Mouse (Mus musculus) hindbrain, embryonic 14.5 days (tissue): ENCODE results near the gene Rpl41. TPM values are rescaled to one million over a fixed set of nuclear protein-coding genes. Genes with fewer than 3 reads are reported as not detected.

Source experiments
- ATAC-seq: fragments of 200-750 bp; cut with Nextera tagmentation; 2 replicates; pipeline ENCODE4 v1.8.0; 2017; ENCODE audit warnings: moderate number of reproducible peaks, mild to moderate bottlenecking, moderate TSS enrichment, moderate library complexity; ENCODE audit not compliant: low FRiP score
- DNase-seq: peaks from one replicate; pipeline ENCODE4 v3.0.0-alpha.2; 2015; ENCODE audit warnings: low spot score
- H3K27ac ChIP-seq: fragments of 300-500 bp; sonication (generic); 2 replicates; pipeline ENCODE4 v1.5.1; 2014; ENCODE audit warnings: mild to moderate bottlenecking, moderate library complexity
- H3K27me3 ChIP-seq: fragments of 300-500 bp; sonication (generic); 2 replicates; pipeline ENCODE4 v1.6.1; 2014; ENCODE audit warnings: mild to moderate bottlenecking, low read length, mixed read lengths; ENCODE audit not compliant: control insufficient read depth, insufficient read depth
- H3K36me3 ChIP-seq: fragments of 300-500 bp; sonication (generic); replicated peaks from 2 replicates; pipeline ENCODE4 v1.6.1; 2014; ENCODE audit not compliant: control insufficient read depth, insufficient read depth
- H3K4me1 ChIP-seq: fragments of 300-500 bp; sonication (generic); replicated peaks from 2 replicates; pipeline ENCODE4 v1.6.1; 2014; ENCODE audit warnings: antibody characterized with exemption, low read length, mixed read lengths; ENCODE audit not compliant: control insufficient read depth, insufficient read depth
- H3K4me2 ChIP-seq: fragments of 300-500 bp; sonication (generic); replicated peaks from 2 replicates; pipeline ENCODE4 v1.6.1; 2014; ENCODE audit warnings: mild to moderate bottlenecking, moderate library complexity
- H3K4me3 ChIP-seq: fragments of 300-500 bp; sonication (generic); replicated peaks from 2 replicates; pipeline ENCODE4 v1.5.1; 2014; ENCODE audit warnings: mild to moderate bottlenecking, low read length
- H3K9ac ChIP-seq: fragments of 300-500 bp; sonication (generic); 2 replicates; pipeline ENCODE4 v1.6.1; 2014
- H3K9me3 ChIP-seq: fragments of 300-500 bp; sonication (generic); 2 replicates; pipeline ENCODE4 v1.6.1; 2016; ENCODE audit warnings: low read length; ENCODE audit not compliant: control insufficient read depth
- WGBS: fragments of 180-500 bp; shearing (Covaris S2); extraction: QIAGEN DNeasy Blood & Tissue Kit; methylation state at CpG from one replicate; pipeline ENCODE4 v1.1.7; 2014; 5-methylcytosine and 5-hydroxymethylcytosine counted together
- polyA plus RNA-seq: library from polyadenylated mRNA; unstranded; fragments of >200 nt; fragmentation: Nextera tagmentation; extraction: Ambion mirVana; gene quantifications from 2 replicates; pipeline ENCODE4 v1.2.1, GENCODE M21; 2014

Rpl41 gene
- polyA plus RNA-seq, 1 experiment from 2014 or later: 2,846 TPM

DNA sequence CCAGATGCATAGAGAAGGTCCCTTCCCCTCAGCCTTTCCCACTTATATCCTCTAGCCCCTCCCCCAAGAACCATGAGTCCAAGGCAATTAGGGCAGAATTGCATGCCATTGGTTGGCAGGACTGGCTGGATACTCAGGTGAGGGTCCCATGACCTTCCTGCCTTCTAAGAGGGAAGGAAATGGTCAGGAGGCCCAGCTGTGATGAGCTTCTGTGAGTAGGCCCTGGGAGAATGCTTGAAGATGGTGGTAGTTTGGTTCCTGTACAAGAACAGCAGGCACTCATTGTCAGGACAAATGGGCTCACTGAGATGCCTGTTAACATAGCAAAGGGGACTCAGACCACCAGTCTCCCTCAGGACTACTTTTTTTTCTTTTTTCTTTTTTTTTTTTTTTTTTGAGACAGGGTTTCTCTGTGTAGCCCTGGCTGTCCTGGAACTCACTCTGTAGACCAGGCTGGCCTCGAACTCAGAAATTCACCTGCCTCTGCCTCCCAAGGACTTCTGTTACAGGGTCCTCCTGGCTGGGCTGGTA, 10.7 kb downstream of the Rpl41 start:
- peaks cover 28% of the 10 kb centered on the region for H3K36me3 ChIP-seq
- no peaks in the 10 kb centered on the region for H3K27me3 ChIP-seq
- no peaks in the 10 kb centered on the region for H3K9me3 ChIP-seq
- no peak overlapping the region for H3K4me2 ChIP-seq
- no peak for ATAC-seq
- DNase-seq: no peak
- H3K4me3 ChIP-seq: no peak overlapping the region
- WGBS: 100% methylated on average over 1 of the region's 1 CpGs
- 0 out of 2 replicates have a peak, but pooled peaks cover 12% of the 10 kb centered on the region for H3K4me1 ChIP-seq
- H3K9ac ChIP-seq: no peak overlapping the region
- H3K27ac ChIP-seq: no peak overlapping the region

DNA sequence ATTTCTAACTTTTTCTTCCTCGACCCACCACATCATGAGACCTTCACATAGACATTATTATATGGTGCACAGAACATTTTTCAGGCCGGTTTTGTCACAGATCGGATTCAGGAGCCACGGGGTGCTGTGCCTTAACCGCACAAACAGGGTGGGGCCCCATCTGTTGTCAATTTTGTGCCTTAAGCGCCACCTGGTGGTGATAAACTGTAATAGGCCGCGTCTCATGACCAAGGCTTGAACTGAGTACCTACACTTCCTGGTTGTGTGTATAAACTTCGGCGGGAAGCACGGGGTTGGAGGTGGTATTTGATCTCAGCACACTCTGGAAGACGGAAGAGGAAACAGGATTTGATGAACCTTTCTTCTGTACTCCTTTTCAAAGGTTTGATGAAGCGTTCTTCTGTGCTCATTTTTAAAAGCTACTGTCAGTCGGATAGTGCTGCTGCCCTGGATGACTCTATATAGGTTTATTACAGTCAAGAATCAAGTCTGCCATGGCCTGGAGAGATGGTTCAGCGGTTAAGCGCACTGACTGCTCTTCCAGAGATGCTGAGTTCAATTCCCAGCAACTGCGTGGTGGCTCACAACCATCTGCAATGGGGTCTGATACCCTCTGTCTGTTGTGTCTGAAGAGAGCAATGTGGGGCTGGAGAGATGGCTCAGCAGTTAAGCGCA, 12.7 kb downstream of the Rpl41 start:
- Histone ChIP-seq H3K4me3 (no peak overlapping the region; the same call in 1 of the 2 replicates), H3K9me3 (no peaks in the 10 kb centered on the region), H3K27ac (no peak overlapping the region), H3K4me2 (peak overlapping the region; percentile 39), H3K36me3 (peaks cover 10% of the 10 kb centered on the region), H3K27me3 (no peaks in the 10 kb centered on the region), H3K4me1 (0 out of 2 replicates have a peak, but pooled peaks cover 8% of the 10 kb centered on the region), H3K9ac (no peak overlapping the region)
- ATAC-seq (peak; percentile 89), DNase-seq (peak; percentile 90)
- 19% methylated on average over 18 of the region's 18 CpGs for WGBS

DNA sequence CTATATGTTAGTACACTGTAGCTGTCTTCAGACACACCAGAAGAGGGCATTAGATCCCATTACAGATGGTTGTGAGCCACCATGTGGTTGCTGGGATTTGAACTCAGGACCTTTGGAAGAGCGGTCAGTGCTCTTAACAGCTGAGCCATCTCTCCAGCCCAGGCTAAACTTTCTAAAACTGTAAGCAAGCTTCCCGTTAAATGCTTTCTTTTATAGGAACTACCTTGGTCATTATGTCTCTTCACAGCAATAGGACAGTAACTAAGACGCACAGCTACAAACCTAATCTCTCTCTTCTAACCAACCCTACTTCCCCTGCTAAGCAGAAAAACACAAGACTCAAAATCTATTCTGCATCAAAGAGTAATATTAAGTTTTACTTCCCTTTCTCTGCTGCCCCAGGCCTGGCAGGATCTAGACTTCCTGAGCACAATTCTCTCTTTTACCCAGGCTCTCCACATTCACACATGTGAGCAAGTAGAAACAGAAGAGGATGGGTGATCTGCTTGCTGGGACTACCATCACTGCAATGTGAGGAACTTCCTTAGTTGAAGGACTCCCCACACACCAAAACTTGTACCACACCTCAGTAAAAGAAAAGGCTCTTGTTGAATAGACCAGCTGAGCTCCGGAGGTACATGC, 13.4 kb downstream of the Rpl41 start:
- Histone ChIP-seq H3K9ac (no peak overlapping the region), H3K27me3 (no peaks in the 10 kb centered on the region), H3K4me3 (no peak overlapping the region; the same call in 1 of the 2 replicates), H3K27ac (no peak overlapping the region), H3K4me2 (peak overlapping the region; percentile 39), H3K4me1 (0 out of 2 replicates have a peak, but pooled peaks cover 8% of the 10 kb centered on the region), H3K36me3 (peaks cover 3% of the 10 kb centered on the region; the same call in 1 of the 2 replicates), H3K9me3 (no peaks in the 10 kb centered on the region)
- no peak for DNase-seq
- no peak for ATAC-seq
- WGBS: 76% methylated on average over 4 of the region's 4 CpGs

DNA sequence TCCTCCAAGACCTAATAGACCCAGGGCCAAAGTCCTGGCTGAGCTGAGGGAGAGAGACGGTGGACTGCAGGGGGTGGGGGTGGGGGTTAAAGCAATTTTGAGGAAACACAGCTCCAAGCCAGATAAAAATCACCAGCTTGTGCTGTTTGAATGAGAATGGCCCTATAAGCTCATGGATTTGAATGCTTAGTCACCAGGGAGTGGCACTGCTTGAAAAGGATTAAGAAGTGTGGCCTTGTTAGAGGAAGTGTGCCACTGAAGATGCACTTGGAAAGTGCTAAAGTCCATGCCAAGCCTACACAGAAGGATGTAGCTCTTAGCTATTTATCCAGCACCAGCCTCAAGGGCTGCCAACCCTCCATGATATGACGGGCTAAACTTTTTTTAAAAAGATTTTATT, 13.9 kb downstream of the Rpl41 start:
- no peak overlapping the region for H3K9ac ChIP-seq
- no peaks in the 10 kb centered on the region for H3K9me3 ChIP-seq
- WGBS: 93% methylated on average over 2 of the region's 2 CpGs
- H3K27ac ChIP-seq: no peak overlapping the region
- no peak overlapping the region for H3K4me3 ChIP-seq
- ATAC-seq: no peak
- no peak overlapping the region for H3K4me2 ChIP-seq
- no peak for DNase-seq
- no peaks in the 10 kb centered on the region for H3K36me3 ChIP-seq
- 0 out of 2 replicates have a peak, but pooled peaks cover 8% of the 10 kb centered on the region for H3K4me1 ChIP-seq
- H3K27me3 ChIP-seq: no peaks in the 10 kb centered on the region

DNA sequence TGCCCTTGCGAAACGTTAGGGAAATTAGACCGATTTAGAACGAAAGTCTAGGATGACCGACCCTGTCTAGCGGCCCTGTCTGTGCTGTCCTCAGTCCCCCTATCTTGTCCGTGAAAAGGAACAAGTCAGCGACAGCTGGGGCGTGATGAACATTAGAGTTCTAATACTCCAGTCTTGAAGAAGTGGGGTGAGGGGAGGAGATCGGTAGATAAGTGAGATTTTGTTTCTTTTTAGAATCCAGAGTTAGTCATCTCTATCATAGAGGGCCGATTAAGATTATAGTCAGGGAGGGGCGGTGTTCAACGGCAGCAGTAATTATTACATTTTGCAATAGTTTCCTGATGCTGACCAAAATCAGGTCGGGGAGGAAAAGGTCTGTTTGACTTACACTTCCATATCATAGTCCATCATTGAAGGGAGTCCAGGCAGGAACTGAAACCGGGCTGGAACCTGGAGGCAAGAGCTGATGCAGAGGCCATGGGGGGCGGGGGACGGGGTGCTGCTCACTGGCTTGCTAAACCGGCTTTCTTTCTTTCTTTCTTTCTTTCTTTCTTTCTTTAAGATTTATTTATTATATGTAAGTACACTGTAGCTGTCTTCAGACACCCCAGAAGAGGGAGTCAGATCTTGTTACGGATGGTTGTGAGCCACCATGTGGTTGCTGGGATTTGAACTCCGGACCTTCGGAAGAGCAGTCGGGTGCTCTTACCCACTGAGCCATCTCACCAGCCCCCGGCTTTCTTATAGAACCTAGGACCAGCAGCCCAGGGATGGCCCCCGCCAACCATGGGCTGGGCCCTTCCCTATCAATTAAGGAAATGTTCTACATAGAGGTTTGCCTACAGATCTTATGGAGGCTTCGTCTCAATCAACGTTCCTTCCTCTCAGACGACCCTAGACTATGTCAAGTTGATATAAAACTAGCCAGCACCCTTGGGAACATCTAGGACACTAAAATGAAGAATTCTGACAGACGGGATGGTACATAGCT, 22.4 kb downstream of the Rpl41 start:
- Histone ChIP-seq H3K27me3 (peaks cover 13% of the 10 kb centered on the region; the same call in 1 of the 2 replicates), H3K4me1 (0 out of 2 replicates have a peak, but pooled peaks cover 4% of the 10 kb centered on the region), H3K27ac (no peak overlapping the region), H3K4me3 (peak overlapping the region; percentile 52), H3K9ac (peak overlapping the region; percentile 29; the same call in 1 of the 2 replicates), H3K4me2 (peak overlapping the region; percentile 99), H3K9me3 (no peaks in the 10 kb centered on the region), H3K36me3 (no peaks in the 10 kb centered on the region)
- WGBS: 35% methylated on average over 28 of the region's 28 CpGs
- DNase-seq (no peak), ATAC-seq (no peak)

DNA sequence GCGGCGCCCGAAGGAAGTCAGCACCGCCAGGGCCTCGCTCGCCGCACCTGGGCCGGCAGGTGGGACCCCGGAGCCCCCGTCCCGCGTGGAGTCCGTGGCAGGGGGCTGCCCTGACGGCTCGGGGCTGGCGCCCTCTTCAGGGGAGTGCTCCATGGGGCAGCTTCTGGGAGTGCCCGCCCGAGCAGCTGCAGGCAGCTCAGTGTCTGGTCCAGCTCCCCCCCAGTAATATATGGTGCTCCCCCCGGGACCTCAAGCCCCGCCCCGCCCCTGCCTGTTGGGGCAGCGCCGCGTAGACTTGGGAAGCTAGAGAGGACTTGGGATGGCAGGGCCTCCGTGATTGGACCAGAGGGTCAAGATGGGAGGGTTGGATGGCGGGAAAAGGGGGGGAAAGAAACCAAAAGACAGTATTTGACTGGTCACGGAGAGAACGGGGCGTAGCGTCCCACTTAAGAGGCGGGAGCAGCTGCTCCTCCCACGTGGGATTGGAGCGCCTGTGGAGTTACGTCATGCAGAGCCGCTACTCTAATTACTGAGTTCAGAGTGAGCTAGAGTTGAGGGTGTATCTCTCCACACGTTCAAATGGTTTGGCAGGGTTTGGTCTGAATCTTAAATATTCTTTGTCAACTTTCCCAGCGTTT, 23.3 kb downstream of the Rpl41 start, which contains the start of gene Esyt1:
TSS of gene Esyt1 (minus strand) at position 201 of the 638 bp plus-strand sequence.
- Histone ChIP-seq H3K4me2 (peak within 1 kb of the TSS; percentile 99), H3K4me3 (peak within 1 kb of the TSS; percentile 52), H3K27ac (peak within 1 kb of the TSS; percentile 52), H3K27me3 (peaks cover 13% of the 10 kb centered on the region; the same call in 1 of the 2 replicates), H3K4me1 (0 out of 2 replicates have a peak, but pooled peaks cover 4% of the 10 kb centered on the region), H3K9ac (peak within 1 kb of the TSS; percentile 65), H3K36me3 (no peaks in the 10 kb centered on the region), H3K9me3 (no peaks in the 10 kb centered on the region)
- ATAC-seq: peak; percentile 93
- WGBS: under 1% methylated on average over 37 of the region's 37 CpGs
- DNase-seq: peak; percentile 84

DNA sequence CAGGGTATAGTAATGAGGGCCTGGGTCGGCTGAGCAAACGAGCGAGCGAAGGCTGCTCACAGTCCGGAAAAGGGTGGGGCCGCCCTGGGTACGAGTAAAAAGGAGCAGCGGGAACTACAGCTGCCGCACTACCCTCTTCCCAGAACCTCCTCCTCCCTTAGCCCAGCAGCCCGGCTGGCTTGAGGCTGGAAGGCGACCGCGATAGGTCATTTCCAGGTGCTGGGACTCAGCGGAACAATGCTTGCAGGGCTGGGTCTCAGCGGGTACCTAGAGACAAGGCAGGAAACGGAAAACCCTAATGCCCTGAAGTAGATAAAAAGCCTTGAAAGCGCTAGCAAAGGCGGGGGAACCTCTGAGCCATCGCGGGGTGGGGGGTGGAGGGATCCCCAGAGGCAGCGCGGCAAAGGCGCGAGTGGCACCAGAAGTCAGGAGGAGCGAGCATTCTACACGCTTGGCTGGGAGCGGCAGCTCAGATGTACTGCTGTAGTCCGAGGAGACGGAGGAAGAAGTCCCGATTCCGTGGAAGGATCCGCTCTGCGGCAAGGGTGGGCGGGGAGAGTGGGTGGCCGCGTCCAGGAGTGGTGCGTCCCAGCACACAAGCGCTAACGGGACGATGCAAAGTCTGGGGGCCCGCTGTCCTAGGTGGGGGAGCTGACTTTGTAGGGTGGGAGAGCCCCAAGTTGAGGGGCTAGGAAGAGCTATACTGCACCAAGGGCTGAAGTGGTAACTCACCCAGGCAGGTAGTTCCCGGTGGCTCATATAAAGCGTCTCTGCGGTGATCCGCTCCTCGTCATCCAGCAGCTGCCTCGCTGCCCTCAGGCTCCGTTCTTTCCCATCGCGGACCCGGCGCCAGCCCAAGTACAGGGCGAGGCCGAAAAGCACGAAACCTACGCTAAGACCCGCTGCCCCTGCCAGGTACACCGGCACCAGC, 24.1 kb downstream of the Rpl41 start:
- Histone ChIP-seq H3K4me3 (peak overlapping the region; percentile 52), H3K9ac (peak overlapping the region; percentile 65), H3K27me3 (peaks cover 13% of the 10 kb centered on the region; the same call in 1 of the 2 replicates), H3K9me3 (no peaks in the 10 kb centered on the region), H3K4me2 (peak overlapping the region; percentile 99), H3K36me3 (0 out of 2 replicates have a peak, but pooled peaks cover under 1% of the 10 kb centered on the region), H3K4me1 (0 out of 2 replicates have a peak, but pooled peaks cover 4% of the 10 kb centered on the region), H3K27ac (peak overlapping the region; percentile 52)
- under 1% methylated on average over 58 of the region's 58 CpGs for WGBS
- ATAC-seq: peak; percentile 51
- peak; percentile 48 for DNase-seq
